Mouse (Mus musculus) embryonic facial prominence, embryonic 14.5 days (tissue): ENCODE measurements around the gene Tm7sf3. TPM values are rescaled to one million over a fixed set of nuclear protein-coding genes. Genes with fewer than 3 reads are reported as not detected.
"Not testable (repeated sequence)": the region's sequence is repeated elsewhere in the genome, so short reads cannot be mapped to it uniquely, and the experiment has no call there.

Experiments
- ATAC-seq: fragments of 200-750 bp; cut with Nextera tagmentation; 2 replicates; pipeline ENCODE4 v1.8.0; 2017; ENCODE audit warnings: low read depth, moderate number of reproducible peaks, moderate TSS enrichment
- DNase-seq: peaks from one replicate; pipeline ENCODE4 v3.0.0-alpha.2; 2015; ENCODE audit warnings: low spot score
- H3K27ac ChIP-seq: fragments of 300-500 bp; sonication (generic); replicated peaks from 2 replicates; pipeline ENCODE4 v1.5.1; 2014; ENCODE audit warnings: low read depth, mild to moderate bottlenecking, low read length, moderate library complexity
- H3K27me3 ChIP-seq: fragments of 300-500 bp; sonication (generic); replicated peaks from 2 replicates; pipeline ENCODE4 v1.6.1; 2014; ENCODE audit warnings: low read length; ENCODE audit not compliant: control insufficient read depth, insufficient read depth
- H3K36me3 ChIP-seq: fragments of 300-500 bp; sonication (generic); 2 replicates; pipeline ENCODE4 v1.6.1; 2014; ENCODE audit warnings: low read length, mixed read lengths; ENCODE audit not compliant: control insufficient read depth, insufficient read depth
- H3K4me1 ChIP-seq: fragments of 300-500 bp; sonication (generic); 2 replicates; pipeline ENCODE4 v1.6.1; 2014; ENCODE audit warnings: antibody characterized with exemption, low read length; ENCODE audit not compliant: control insufficient read depth, insufficient read depth
- H3K4me2 ChIP-seq: fragments of 300-500 bp; sonication (generic); 2 replicates; pipeline ENCODE4 v1.6.1; 2014; ENCODE audit warnings: low read depth, mild to moderate bottlenecking, low read length, moderate library complexity, mixed read lengths
- H3K4me3 ChIP-seq: fragments of 300-500 bp; sonication (generic); 2 replicates; pipeline ENCODE4 v1.5.1; 2014; ENCODE audit warnings: low read depth, mild to moderate bottlenecking, low read length
- H3K9ac ChIP-seq: fragments of 300-500 bp; sonication (generic); 2 replicates; pipeline ENCODE4 v1.6.1; 2014; ENCODE audit warnings: low read depth, mild to moderate bottlenecking, low read length, moderate library complexity, mixed read lengths
- H3K9me3 ChIP-seq: fragments of 300-500 bp; sonication (generic); 2 replicates; pipeline ENCODE4 v1.6.1; 2016; ENCODE audit warnings: low read length; ENCODE audit not compliant: control insufficient read depth
- WGBS: fragments of 180-500 bp; shearing (Covaris S2); extraction: QIAGEN DNeasy Blood & Tissue Kit; methylation state at CpG from one replicate; pipeline ENCODE4 v1.1.7; 2014; 5-methylcytosine and 5-hydroxymethylcytosine counted together
- polyA plus RNA-seq: library from polyadenylated mRNA; unstranded; fragments of >200 nt; fragmentation: Nextera tagmentation; extraction: Ambion mirVana; gene quantifications from 2 replicates; pipeline ENCODE4 v1.2.1, GENCODE M21; 2014

Tm7sf3 gene
- polyA plus RNA-seq, 1 experiment from 2014 or later: 53.1 TPM

- H3K27me3 ChIP-seq: no peaks in the 10 kb centered on the region
- 0% methylated on average over 22 of the region's 22 CpGs for WGBS
- H3K4me3 ChIP-seq: peak overlapping the region; percentile 62
- H3K4me1 ChIP-seq: peaks cover 26% of the 10 kb centered on the region
- peak overlapping the region; percentile 86 for H3K9ac ChIP-seq
- ATAC-seq (peak; percentile 47), DNase-seq (peak; percentile 73)
- H3K27ac ChIP-seq: peak overlapping the region; percentile 98
- H3K4me2 ChIP-seq: peak overlapping the region; percentile 71
- H3K9me3 ChIP-seq: no peaks in the 10 kb centered on the region
- peaks cover 3% of the 10 kb centered on the region; the same call in 1 of the 2 replicates for H3K36me3 ChIP-seq
Observed at GRCm38 (mm10) chr6:146578111-146578531, 64.5 kb downstream of the Tm7sf3 start.

GRCm38 (mm10) chr6:146577310-146578109 lies 65.1 kb downstream of the Tm7sf3 start, which contains the start of gene Ints13:
Ints13 (minus strand) TSS chr6:146577835.
- Histone ChIP-seq H3K27ac (peak within 1 kb of the TSS; percentile 98), H3K9me3 (no peaks in the 10 kb centered on the region), H3K27me3 (no peaks in the 10 kb centered on the region), H3K4me2 (peak within 1 kb of the TSS; percentile 71), H3K36me3 (peaks cover 3% of the 10 kb centered on the region; the same call in 1 of the 2 replicates), H3K4me1 (peaks cover 25% of the 10 kb centered on the region), H3K4me3 (peak within 1 kb of the TSS; percentile 62), H3K9ac (peak within 1 kb of the TSS; percentile 86)
- ATAC-seq (peak; percentile 94), DNase-seq (peak; percentile 99)
- 0% methylated on average over 54 of the region's 77 CpGs for WGBS

DNA sequence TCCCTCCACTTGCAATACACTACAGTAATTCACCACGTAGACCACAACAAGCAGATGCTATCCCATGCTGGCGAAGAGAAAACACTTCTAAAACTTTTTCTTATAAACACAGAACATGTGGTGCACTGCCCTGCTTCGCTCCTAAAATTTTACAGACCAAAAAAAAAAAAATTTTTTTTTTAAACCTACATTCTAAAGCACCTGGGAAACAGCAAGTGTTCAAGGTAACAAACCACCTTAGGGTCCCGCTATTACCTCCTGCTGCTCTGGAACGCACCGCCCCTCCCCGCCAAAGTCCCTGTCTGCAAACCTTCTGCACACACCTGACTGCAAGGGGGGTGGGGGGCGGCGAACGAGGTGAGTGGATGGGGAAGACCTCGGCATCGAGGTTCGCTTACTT lies 65.7 kb downstream of the Tm7sf3 start, which contains the start of gene Fgfr1op2:
Fgfr1op2 (plus strand) TSS at position 301 of the 400 bp plus-strand sequence.
- Histone ChIP-seq H3K9me3 (no peaks in the 10 kb centered on the region), H3K9ac (peak within 1 kb of the TSS; percentile 86), H3K27me3 (no peaks in the 10 kb centered on the region), H3K4me2 (peak within 1 kb of the TSS; percentile 71), H3K4me1 (peaks cover 25% of the 10 kb centered on the region), H3K27ac (peak within 1 kb of the TSS; percentile 98), H3K4me3 (peak within 1 kb of the TSS; percentile 62), H3K36me3 (peaks cover 3% of the 10 kb centered on the region; the same call in 1 of the 2 replicates)
- DNase-seq (no peak), ATAC-seq (no peak)
- WGBS: under 1% methylated on average over 13 of the region's 13 CpGs

GRCm38 (mm10) chr6:146572073-146572472 lies 70.6 kb downstream of the Tm7sf3 start:
- Histone ChIP-seq H3K4me3 (no peak overlapping the region), H3K27me3 (no peaks in the 10 kb centered on the region), H3K9me3 (no peaks in the 10 kb centered on the region), H3K9ac (no peak overlapping the region), H3K4me2 (no peak overlapping the region), H3K27ac (no peak overlapping the region), H3K36me3 (peaks cover 6% of the 10 kb centered on the region; the same call in 1 of the 2 replicates), H3K4me1 (peaks cover 17% of the 10 kb centered on the region)
- no peak for DNase-seq
- ATAC-seq: no peak

DNA sequence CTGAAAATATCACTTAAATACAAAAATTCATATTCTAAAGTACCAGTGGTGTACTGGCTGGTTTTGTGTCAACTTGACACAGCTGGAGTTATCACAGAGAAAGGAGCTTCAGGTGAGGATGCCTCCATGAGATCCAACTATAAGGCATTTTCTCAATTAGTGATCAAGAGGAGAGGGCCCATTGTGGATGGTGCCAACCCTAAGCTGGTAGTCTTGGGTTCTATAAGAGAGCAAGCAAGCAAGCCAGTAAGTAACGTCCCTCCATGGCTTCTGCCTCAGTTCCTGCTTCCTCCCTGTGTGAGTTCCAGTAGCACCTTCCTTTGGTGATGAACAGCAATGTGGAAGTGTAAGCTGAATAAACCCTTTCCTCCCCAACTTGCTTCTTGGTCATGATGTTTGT lies 80.2 kb downstream of the Tm7sf3 start:
- not testable (repeated sequence) for H3K4me1 ChIP-seq, H3K27me3 ChIP-seq, H3K27ac ChIP-seq, H3K9me3 ChIP-seq, H3K4me2 ChIP-seq, ATAC-seq, H3K9ac ChIP-seq, H3K4me3 ChIP-seq, DNase-seq
- WGBS: 68% methylated on average over 1 of the region's 1 CpGs
- H3K36me3 ChIP-seq: peaks cover 60% of the 10 kb centered on the region

Other genes starting within 250 kb of the Tm7sf3 start
- 8.9 and 13.4 TPM in 2 replicates for gene Itpr2, start 140.6 kb downstream of the Tm7sf3 start, polyA plus RNA-seq
- 91.6 and 94.2 TPM in 2 replicates for gene Fgfr1op2, start 65.6 kb downstream of the Tm7sf3 start, polyA plus RNA-seq
- gene Ints13, start 65.0 kb downstream of the Tm7sf3 start, polyA plus RNA-seq: 46.4 and 50.9 TPM in 2 replicates
- 129 and 131 TPM in 2 replicates for gene Med21, start 277 bp downstream of the Tm7sf3 start, polyA plus RNA-seq
- gene Stk38l, start 82.2 kb upstream of the Tm7sf3 start, polyA plus RNA-seq: 18.4 and 18.5 TPM in 2 replicates
- 2.6 and 4.1 TPM in 2 replicates for gene Arntl2, start 153.2 kb upstream of the Tm7sf3 start, polyA plus RNA-seq
- not detected in 2 replicates for gene Smco2, start 207.3 kb upstream of the Tm7sf3 start, polyA plus RNA-seq
- 55.5 and 59.2 TPM in 2 replicates for gene Ppfibp1, start 245.7 kb upstream of the Tm7sf3 start, polyA plus RNA-seq